Mouse (Mus musculus) neural tube, embryonic 13.5 days (tissue): Measurements from ENCODE around the gene Fbxo47. TPM values are rescaled to one million over a fixed set of nuclear protein-coding genes. Genes with fewer than 3 reads are reported as not detected.
A peak's percentile ranks its signal among the peaks of the same experiment; 100 is the strongest.

Experiments
- ATAC-seq: fragments of 200-750 bp; cut with Nextera tagmentation; 2 replicates; pipeline ENCODE4 v1.8.0; 2017; ENCODE audit warnings: low read depth, mild to moderate bottlenecking, moderate TSS enrichment, moderate library complexity
- H3K27ac ChIP-seq: fragments of 300-500 bp; sonication (generic); replicated peaks from 2 replicates; pipeline ENCODE4 v1.5.1; 2015; ENCODE audit warnings: moderate library complexity, mild to moderate bottlenecking, inconsistent platforms
- H3K27me3 ChIP-seq: fragments of 300-500 bp; sonication (generic); 2 replicates; pipeline ENCODE4 v1.6.1; 2015; ENCODE audit warnings: mild to moderate bottlenecking, inconsistent platforms
- H3K36me3 ChIP-seq: fragments of 300-500 bp; sonication (generic); 2 replicates; pipeline ENCODE4 v1.6.1; 2015; ENCODE audit warnings: mild to moderate bottlenecking, inconsistent platforms
- H3K4me1 ChIP-seq: fragments of 300-500 bp; sonication (generic); replicated peaks from 2 replicates; pipeline ENCODE4 v1.6.1; 2015; ENCODE audit warnings: inconsistent platforms
- H3K4me2 ChIP-seq: fragments of 300-500 bp; sonication (generic); 2 replicates; pipeline ENCODE4 v1.6.1; 2015; ENCODE audit warnings: inconsistent platforms, mild to moderate bottlenecking, moderate library complexity
- H3K4me3 ChIP-seq: fragments of 300-500 bp; sonication (generic); 2 replicates; pipeline ENCODE4 v1.5.1; 2015; ENCODE audit warnings: mild to moderate bottlenecking, inconsistent platforms
- H3K9ac ChIP-seq: fragments of 300-500 bp; sonication (generic); 2 replicates; pipeline ENCODE4 v1.6.1; 2015; ENCODE audit warnings: moderate library complexity, mild to moderate bottlenecking, inconsistent platforms
- H3K9me3 ChIP-seq: fragments of 300-500 bp; sonication (generic); 2 replicates; pipeline ENCODE4 v1.6.1; 2016; ENCODE audit warnings: inconsistent platforms
- WGBS: fragments of 180-500 bp; shearing (Covaris S2); methylation state at CpG from one replicate; pipeline ENCODE4 v1.1.7; 2015; 5-methylcytosine and 5-hydroxymethylcytosine counted together
- polyA plus RNA-seq: library from polyadenylated mRNA; unstranded; fragments of >200 nt; fragmentation: Nextera tagmentation; extraction: Ambion mirVana; gene quantifications from 2 replicates; pipeline ENCODE4 v1.2.1, GENCODE M21; 2015

Gene Fbxo47
- polyA plus RNA-seq: 0.52 and 0.53 TPM in 2 replicates

GRCm38 (mm10) chr11:97883918-97884600, at the start of gene Fbxo47:
TSS of gene Fbxo47 (minus strand) at chr11:97884154.
- Histone ChIP-seq H3K4me3 (peak within 1 kb of the TSS; percentile 59), H3K4me2 (peak within 1 kb of the TSS; percentile 62), H3K4me1 (0 out of 2 replicates have a peak, but pooled peaks cover 5% of the 10 kb centered on the region), H3K27me3 (no peaks in the 10 kb centered on the region), H3K9me3 (no peaks in the 10 kb centered on the region), H3K27ac (peak within 1 kb of the TSS; percentile 85), H3K9ac (peak within 1 kb of the TSS; percentile 65), H3K36me3 (no peaks in the 10 kb centered on the region)
- WGBS: under 1% methylated on average over 37 of the region's 37 CpGs
- ATAC-seq: peak; percentile 97

- no peak for ATAC-seq
- no peaks in the 10 kb centered on the region for H3K27me3 ChIP-seq
- H3K9me3 ChIP-seq: no peaks in the 10 kb centered on the region
- no peaks in the 10 kb centered on the region for H3K36me3 ChIP-seq
- no peak overlapping the region for H3K27ac ChIP-seq
- H3K4me3 ChIP-seq: no peak overlapping the region
- H3K9ac ChIP-seq: no peak overlapping the region
- no peak overlapping the region for H3K4me2 ChIP-seq
- 72% methylated on average over 1 of the region's 1 CpGs for WGBS
- H3K4me1 ChIP-seq: no peaks in the 10 kb centered on the region
Observed at GRCm38 (mm10) chr11:97933553-97933952, 49.6 kb upstream of the Fbxo47 start.

- Histone ChIP-seq H3K4me1 (no peaks in the 10 kb centered on the region), H3K9me3 (no peaks in the 10 kb centered on the region), H3K27ac (no peak overlapping the region), H3K4me2 (no peak overlapping the region), H3K36me3 (no peaks in the 10 kb centered on the region), H3K4me3 (no peak overlapping the region), H3K9ac (no peak overlapping the region), H3K27me3 (no peaks in the 10 kb centered on the region)
- 71% methylated on average over 4 of the region's 4 CpGs for WGBS
- no peak for ATAC-seq
Observed at GRCm38 (mm10) chr11:97928905-97929304, 45.0 kb upstream of the Fbxo47 start.

- Histone ChIP-seq H3K9me3 (no peaks in the 10 kb centered on the region), H3K4me1 (no peaks in the 10 kb centered on the region), H3K27ac (no peak overlapping the region), H3K4me2 (no peak overlapping the region), H3K9ac (no peak overlapping the region), H3K27me3 (no peaks in the 10 kb centered on the region), H3K4me3 (no peak overlapping the region), H3K36me3 (no peaks in the 10 kb centered on the region)
- no peak for ATAC-seq
- WGBS: 94% methylated on average over 10 of the region's 10 CpGs
Observed at GRCm38 (mm10) chr11:97924217-97924616, 40.3 kb upstream of the Fbxo47 start.

GRCm38 (mm10) chr11:97923639-97924038, 39.7 kb upstream of the Fbxo47 start:
- no peak overlapping the region for H3K4me2 ChIP-seq
- H3K27me3 ChIP-seq: no peaks in the 10 kb centered on the region
- ATAC-seq: no peak
- no peaks in the 10 kb centered on the region for H3K9me3 ChIP-seq
- WGBS: 79% methylated on average over 9 of the region's 9 CpGs
- no peaks in the 10 kb centered on the region for H3K4me1 ChIP-seq
- no peak overlapping the region for H3K9ac ChIP-seq
- no peaks in the 10 kb centered on the region for H3K36me3 ChIP-seq
- no peak overlapping the region for H3K27ac ChIP-seq
- H3K4me3 ChIP-seq: no peak overlapping the region

- H3K27me3 ChIP-seq: no peaks in the 10 kb centered on the region
- no peak overlapping the region for H3K9ac ChIP-seq
- no peaks in the 10 kb centered on the region for H3K9me3 ChIP-seq
- no peaks in the 10 kb centered on the region for H3K36me3 ChIP-seq
- H3K4me2 ChIP-seq: no peak overlapping the region
- no peaks in the 10 kb centered on the region for H3K4me1 ChIP-seq
- WGBS: 95% methylated on average over 6 of the region's 6 CpGs
- no peak for ATAC-seq
- H3K4me3 ChIP-seq: no peak overlapping the region
- H3K27ac ChIP-seq: no peak overlapping the region
Observed at GRCm38 (mm10) chr11:97915974-97916503, 32.1 kb upstream of the Fbxo47 start.

GRCm38 (mm10) chr11:97915471-97915870, 31.5 kb upstream of the Fbxo47 start:
- H3K9ac ChIP-seq: no peak overlapping the region
- H3K27me3 ChIP-seq: no peaks in the 10 kb centered on the region
- no peaks in the 10 kb centered on the region for H3K9me3 ChIP-seq
- H3K36me3 ChIP-seq: no peaks in the 10 kb centered on the region
- H3K4me1 ChIP-seq: no peaks in the 10 kb centered on the region
- no peak overlapping the region for H3K4me2 ChIP-seq
- 86% methylated on average over 2 of the region's 2 CpGs for WGBS
- H3K4me3 ChIP-seq: no peak overlapping the region
- H3K27ac ChIP-seq: no peak overlapping the region
- ATAC-seq: no peak

GRCm38 (mm10) chr11:97913111-97913510, 29.2 kb upstream of the Fbxo47 start:
- Histone ChIP-seq H3K4me1 (no peaks in the 10 kb centered on the region), H3K27ac (no peak overlapping the region), H3K4me3 (no peak overlapping the region), H3K9ac (no peak overlapping the region), H3K36me3 (no peaks in the 10 kb centered on the region), H3K27me3 (no peaks in the 10 kb centered on the region), H3K4me2 (no peak overlapping the region), H3K9me3 (no peaks in the 10 kb centered on the region)
- WGBS: 91% methylated on average over 14 of the region's 14 CpGs
- ATAC-seq: no peak

GRCm38 (mm10) chr11:97908634-97909348, 24.8 kb upstream of the Fbxo47 start:
- H3K4me3 ChIP-seq: no peak overlapping the region
- 88% methylated on average over 11 of the region's 11 CpGs for WGBS
- no peak overlapping the region for H3K9ac ChIP-seq
- H3K27me3 ChIP-seq: no peaks in the 10 kb centered on the region
- H3K9me3 ChIP-seq: no peaks in the 10 kb centered on the region
- H3K36me3 ChIP-seq: no peaks in the 10 kb centered on the region
- H3K4me1 ChIP-seq: no peaks in the 10 kb centered on the region
- ATAC-seq: no peak
- no peak overlapping the region for H3K27ac ChIP-seq
- no peak overlapping the region for H3K4me2 ChIP-seq

GRCm38 (mm10) chr11:97907935-97908334, 24.0 kb upstream of the Fbxo47 start:
- no peak overlapping the region for H3K9ac ChIP-seq
- H3K27me3 ChIP-seq: no peaks in the 10 kb centered on the region
- no peaks in the 10 kb centered on the region for H3K36me3 ChIP-seq
- no peak for ATAC-seq
- no peak overlapping the region for H3K27ac ChIP-seq
- no peaks in the 10 kb centered on the region for H3K9me3 ChIP-seq
- H3K4me3 ChIP-seq: no peak overlapping the region
- no peaks in the 10 kb centered on the region for H3K4me1 ChIP-seq
- 89% methylated on average over 5 of the region's 5 CpGs for WGBS
- no peak overlapping the region for H3K4me2 ChIP-seq

- Histone ChIP-seq H3K27me3 (no peaks in the 10 kb centered on the region), H3K9ac (no peak overlapping the region), H3K4me1 (no peaks in the 10 kb centered on the region), H3K4me2 (no peak overlapping the region), H3K4me3 (no peak overlapping the region), H3K36me3 (no peaks in the 10 kb centered on the region), H3K27ac (no peak overlapping the region), H3K9me3 (no peaks in the 10 kb centered on the region)
- ATAC-seq: no peak
- 86% methylated on average over 9 of the region's 9 CpGs for WGBS
Observed at GRCm38 (mm10) chr11:97906905-97907304, 23.0 kb upstream of the Fbxo47 start.

GRCm38 (mm10) chr11:97905941-97906340, 22.0 kb upstream of the Fbxo47 start:
- H3K27ac ChIP-seq: no peak overlapping the region
- H3K9ac ChIP-seq: no peak overlapping the region
- no peak overlapping the region for H3K4me2 ChIP-seq
- no peaks in the 10 kb centered on the region for H3K9me3 ChIP-seq
- no peak overlapping the region for H3K4me3 ChIP-seq
- no peaks in the 10 kb centered on the region for H3K27me3 ChIP-seq
- H3K36me3 ChIP-seq: no peaks in the 10 kb centered on the region
- 67% methylated on average over 2 of the region's 2 CpGs for WGBS
- no peak for ATAC-seq
- H3K4me1 ChIP-seq: no peaks in the 10 kb centered on the region
